ENCODE assay signal across 8 mouse cellular contexts in the genomic region with DNA sequence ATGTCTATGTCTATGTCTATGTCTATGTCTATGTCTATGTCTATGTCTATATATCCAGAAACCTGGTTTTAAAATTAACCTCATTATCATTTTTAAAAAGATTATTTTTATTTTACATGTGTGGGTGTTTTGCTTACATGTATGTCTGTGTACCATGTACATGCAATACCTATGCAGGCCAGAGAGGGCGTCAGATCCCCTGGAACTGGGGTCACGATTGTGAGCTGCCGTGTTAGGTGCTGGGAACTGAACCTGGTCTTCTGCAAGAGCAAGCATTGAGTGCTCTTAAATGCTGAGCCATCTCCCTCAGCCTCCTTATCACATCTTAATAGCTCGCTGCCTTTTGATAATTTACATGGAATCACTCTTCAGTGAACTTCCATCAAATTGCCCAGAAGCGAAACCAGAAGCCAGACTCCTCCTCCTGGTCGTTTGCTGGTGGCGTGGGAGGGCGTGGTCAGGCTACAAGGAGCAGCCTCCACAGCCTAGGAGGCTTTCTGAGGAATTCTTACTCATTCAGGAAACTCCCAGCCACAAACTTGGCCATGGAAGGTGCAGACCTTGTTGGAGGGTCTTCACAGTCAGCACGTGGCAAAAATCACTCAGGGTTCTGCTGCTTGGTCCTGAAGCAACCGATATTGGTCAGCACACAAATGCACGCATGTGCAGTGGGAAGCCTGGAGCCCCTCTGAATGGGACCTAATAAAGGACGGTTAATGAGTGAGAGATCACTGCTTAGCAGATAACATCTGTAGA. TPM values are rescaled to one million over a fixed set of nuclear protein-coding genes. Genes with fewer than 3 reads are reported as not detected.
DNase-seq lines count a peak whose midpoint lies in the region.

No protein-coding gene starts in this region.

- H3K27me3 ChIP-seq in megakaryocyte, embryonic 14.5 days (replicated peaks) = peaks cover 23% of the 10 kb centered on the region

- peak; percentile 48 for DNase-seq in adrenal gland, adult 2 months
- DNase-seq in adrenal gland, postnatal 4 days (ENCODE audit: low spot score in 2 of 2) = no peak
- peak; percentile 48 for DNase-seq in Muller cell, postnatal 12 days (ENCODE audit: inconsistent ontology term)
- DNase-seq in heart, adult 9 months (ENCODE audit: low spot score in 2 of 2) = peak; percentile 48 to 64
- DNase-seq in kidney, postnatal 10 days = peak; percentile 69
- no peak for DNase-seq in left cerebral cortex, adult 11 months (ENCODE audit: low spot score)
- no peak for DNase-seq in cerebellum, adult 11-12 months

- no peaks in the 10 kb centered on the region for H3K36me3 ChIP-seq in megakaryocyte, embryonic 14.5 days (replicated peaks; ENCODE audit: low read length)

- peaks cover 30% of the 10 kb centered on the region for H3K4me1 ChIP-seq in megakaryocyte, embryonic 14.5 days

- peaks cover 26% of the 10 kb centered on the region for H3K9me3 ChIP-seq in megakaryocyte, embryonic 14.5 days

- H3K4me3 ChIP-seq in megakaryocyte, embryonic 14.5 days (replicated peaks) = peak overlapping the region; percentile 90

RNA-seq across cellular contexts. Expression of a gene that starts 32.2 kb away (rescaled TPM):
- total RNA-seq in adrenal gland, adult 2 months (2021) = 10 to 100 TPM; 52.1 to 76.3 TPM
- polyA plus RNA-seq in adrenal gland, adult 2 months (2012; rRNA removed) = 7.7 and 8.9 TPM in 2 replicates
- total RNA-seq in adrenal gland, postnatal 4 days (2021) = 10 to 100 TPM; 31.5 TPM
- polyA plus RNA-seq in megakaryocyte, embryonic 14.5 days (2012; ENCODE audit: insufficient read depth, low replicate concordance) = 0.36 and 0.47 TPM in 2 replicates

Comparison
In these comparisons a context has a peak if more than half of its experiments do, and no peak if none do; other contexts are left out.
1. DNase-seq: peak in adrenal gland, adult 2 months (single experiment), Muller cell, postnatal 12 days (single experiment), heart, adult 9 months (2 of 2) and kidney, postnatal 10 days (single experiment); none in adrenal gland, postnatal 4 days (0 of 2), left cerebral cortex, adult 11 months (single experiment) and cerebellum, adult 11-12 months (single experiment).